Mouse (Mus musculus): ENCODE measurements around the gene Nlgn1. TPM values are rescaled to one million over a fixed set of nuclear protein-coding genes. Genes with fewer than 3 reads are reported as not detected.

The Nlgn1 gene
- polyA plus RNA-seq, 1 experiment, result not detected

DNA sequence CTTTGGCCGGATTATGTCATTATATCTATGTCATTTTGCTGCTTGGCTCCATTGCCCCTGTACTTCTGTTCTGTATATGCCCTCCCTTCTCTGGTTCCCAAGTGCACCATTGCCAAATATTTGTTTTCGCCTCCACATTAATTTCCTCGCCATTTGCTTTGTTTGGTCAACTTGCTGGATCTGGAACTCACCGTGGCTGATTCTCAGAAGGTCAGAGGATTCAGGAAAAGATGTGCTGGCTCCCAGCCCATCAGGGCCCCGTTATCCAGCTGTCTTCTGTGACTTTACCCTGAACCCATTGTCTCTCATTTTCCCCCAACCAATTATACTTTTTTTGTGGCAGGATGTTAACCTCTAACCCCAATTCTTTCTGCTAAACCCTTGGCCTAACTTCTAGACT, 158.0 kb downstream of the Nlgn1 start:
- 64% methylated on average over 5 of the region's 5 CpGs for WGBS
- DNase-seq (ENCODE audit: low read depth in 1 of 2, low spot score in 2 of 2), result no peak
- H3K27ac ChIP-seq (ENCODE audit: insufficient read depth, low read length), result no peak overlapping the region
- H3K27me3 ChIP-seq (ENCODE audit: control insufficient read depth, insufficient read depth, low read length), result no peaks in the 10 kb centered on the region
- TF ChIP-seq POLR2A (IDR thresholded peaks at IDR 0.05; ENCODE audit: low read depth, low read length) (no peak), CTCF (IDR thresholded peaks at IDR 0.05; ENCODE audit: extremely low read depth, insufficient read depth, insufficient read length, insufficient replicate concordance) (no peak)
- H3K4me1 ChIP-seq (ENCODE audit: control insufficient read depth, insufficient read depth, insufficient read length), result no peaks in the 10 kb centered on the region
- no peak overlapping the region for H3K4me3 ChIP-seq (ENCODE audit: extremely low read depth, insufficient read depth, insufficient read length)
- no peaks in the 10 kb centered on the region for H3K36me3 ChIP-seq (ENCODE audit: control insufficient read depth, insufficient read depth, low read length)

DNA sequence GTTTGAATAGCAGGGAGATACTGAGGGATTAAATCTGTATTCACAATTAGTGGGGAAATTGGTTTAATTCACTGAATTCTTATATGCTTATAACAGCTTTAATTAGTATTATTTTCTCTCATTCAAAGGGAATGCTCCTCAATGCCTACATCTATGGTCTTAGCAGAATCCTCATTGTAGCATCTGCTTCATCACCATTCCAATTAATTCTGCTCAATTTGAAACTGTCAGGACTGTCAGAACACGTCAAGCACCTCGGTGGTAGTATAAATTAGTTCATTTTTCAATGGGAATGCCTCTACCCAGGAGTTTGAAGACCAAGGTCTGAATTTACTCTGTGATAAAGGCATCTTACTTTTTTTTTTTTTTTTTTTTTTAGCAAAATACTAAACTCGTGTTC, 158.6 kb downstream of the Nlgn1 start:
- Histone ChIP-seq H3K4me1 (ENCODE audit: control insufficient read depth, insufficient read depth, insufficient read length) (no peaks in the 10 kb centered on the region), H3K36me3 (ENCODE audit: control insufficient read depth, insufficient read depth, low read length) (no peaks in the 10 kb centered on the region), H3K27ac (ENCODE audit: insufficient read depth, low read length) (no peak overlapping the region), H3K4me3 (ENCODE audit: extremely low read depth, insufficient read depth, insufficient read length) (no peak overlapping the region), H3K27me3 (ENCODE audit: control insufficient read depth, insufficient read depth, low read length) (no peaks in the 10 kb centered on the region)
- WGBS, result 80% methylated on average over 3 of the region's 3 CpGs
- TF ChIP-seq POLR2A (IDR thresholded peaks at IDR 0.05; ENCODE audit: low read depth, low read length), result no peak
- TF ChIP-seq CTCF (IDR thresholded peaks at IDR 0.05; ENCODE audit: extremely low read depth, insufficient read depth, insufficient read length, insufficient replicate concordance), result no peak
- DNase-seq (ENCODE audit: low read depth in 1 of 2, low spot score in 2 of 2), result no peak

DNA sequence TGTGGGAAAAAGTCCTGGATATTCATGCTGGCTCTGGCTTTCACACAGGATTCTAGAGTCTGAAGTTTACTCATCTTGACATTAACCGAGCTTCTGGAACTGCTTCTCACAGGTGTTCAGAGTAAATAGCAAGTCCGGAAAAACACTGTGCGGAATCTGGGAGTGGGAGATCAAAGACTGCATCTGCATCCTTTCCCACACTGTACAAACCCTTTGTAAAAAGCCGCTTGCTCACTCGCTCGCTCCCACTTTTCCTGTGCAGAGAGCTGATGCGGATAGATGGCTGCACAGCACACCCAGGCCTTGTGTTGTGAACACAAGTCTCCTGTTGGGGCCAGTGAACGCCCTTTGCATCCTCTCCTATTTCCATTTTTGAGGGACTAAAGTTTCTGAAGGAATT, 165.5 kb downstream of the Nlgn1 start:
- no peak overlapping the region for H3K4me3 ChIP-seq (ENCODE audit: extremely low read depth, insufficient read depth, insufficient read length)
- H3K27me3 ChIP-seq (ENCODE audit: control insufficient read depth, insufficient read depth, low read length), result no peaks in the 10 kb centered on the region
- no peaks in the 10 kb centered on the region for H3K4me1 ChIP-seq (ENCODE audit: control insufficient read depth, insufficient read depth, insufficient read length)
- no peaks in the 10 kb centered on the region for H3K36me3 ChIP-seq (ENCODE audit: control insufficient read depth, insufficient read depth, low read length)
- no peak overlapping the region for H3K27ac ChIP-seq (ENCODE audit: insufficient read depth, low read length)
- no peak for TF ChIP-seq CTCF (IDR thresholded peaks at IDR 0.05; ENCODE audit: extremely low read depth, insufficient read depth, insufficient read length, insufficient replicate concordance)
- TF ChIP-seq POLR2A (IDR thresholded peaks at IDR 0.05; ENCODE audit: low read depth, low read length), result no peak
- DNase-seq (ENCODE audit: low read depth in 1 of 2, low spot score in 2 of 2), result no peak
- WGBS, result 87% methylated on average over 8 of the region's 8 CpGs

DNA sequence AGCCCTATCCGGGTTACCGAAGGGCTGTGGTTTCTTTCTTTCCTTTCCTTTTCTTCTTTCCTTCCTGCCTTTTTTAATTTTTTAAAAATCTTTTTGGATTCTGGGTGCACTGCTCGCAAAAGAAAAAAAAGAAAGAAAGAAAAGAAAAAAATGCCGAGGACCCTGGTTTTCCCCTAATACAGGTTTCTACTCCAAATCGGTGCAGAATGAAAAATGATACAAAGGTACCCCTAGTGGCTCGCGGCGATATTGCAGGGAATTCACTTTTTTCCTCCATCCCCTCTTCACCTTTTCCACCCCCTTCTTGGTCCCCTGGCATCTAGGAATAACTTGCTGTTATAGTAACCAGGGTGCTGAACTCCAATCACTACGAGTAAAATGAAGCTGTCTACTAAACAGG, 178.5 kb downstream of the Nlgn1 start:
- H3K4me3 ChIP-seq (ENCODE audit: extremely low read depth, insufficient read depth, insufficient read length), result no peak overlapping the region
- no peaks in the 10 kb centered on the region for H3K4me1 ChIP-seq (ENCODE audit: control insufficient read depth, insufficient read depth, insufficient read length)
- no peaks in the 10 kb centered on the region for H3K36me3 ChIP-seq (ENCODE audit: control insufficient read depth, insufficient read depth, low read length)
- DNase-seq (ENCODE audit: low read depth in 1 of 2, low spot score in 2 of 2), result no peak
- no peak for TF ChIP-seq CTCF (IDR thresholded peaks at IDR 0.05; ENCODE audit: extremely low read depth, insufficient read depth, insufficient read length, insufficient replicate concordance)
- no peak for TF ChIP-seq POLR2A (IDR thresholded peaks at IDR 0.05; ENCODE audit: low read depth, low read length)
- 8% methylated on average over 9 of the region's 9 CpGs for WGBS
- no peak overlapping the region for H3K27ac ChIP-seq (ENCODE audit: insufficient read depth, low read length)
- no peaks in the 10 kb centered on the region for H3K27me3 ChIP-seq (ENCODE audit: control insufficient read depth, insufficient read depth, low read length)

DNA sequence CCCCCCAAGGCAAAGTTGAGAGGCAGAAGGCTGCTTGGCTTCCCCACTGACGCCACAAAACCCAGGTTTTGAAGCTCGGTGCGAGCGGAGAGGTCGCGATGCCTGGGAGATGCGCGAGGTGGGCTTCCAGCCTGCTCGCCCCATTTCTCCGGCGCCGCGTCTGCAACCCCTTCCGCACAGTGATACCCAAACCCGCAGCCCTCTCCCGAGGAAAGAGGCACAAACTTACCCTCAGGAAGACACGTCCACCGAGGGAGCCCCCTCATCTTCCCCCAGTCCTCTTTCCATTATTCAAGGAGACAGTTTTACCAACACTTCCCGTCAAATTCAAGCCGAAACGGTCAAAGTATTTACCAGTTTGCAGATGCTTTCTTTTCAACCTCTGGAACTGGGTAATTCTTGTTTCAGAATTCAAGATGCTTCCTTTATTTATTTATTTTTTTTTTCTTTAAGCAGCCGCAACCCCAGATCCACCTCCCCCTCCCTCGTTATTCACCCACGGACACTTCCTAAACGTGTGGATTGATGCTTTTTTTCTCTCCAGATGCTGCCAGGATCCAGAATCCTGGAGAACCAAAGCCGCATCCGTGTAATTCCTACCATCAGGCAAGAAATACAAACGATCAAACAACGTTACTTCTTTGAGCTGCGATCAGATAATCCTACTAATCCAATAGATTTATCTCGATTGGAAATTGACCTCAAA, 179.1 kb downstream of the Nlgn1 start:
- no peak overlapping the region; the same call in 1 of the 2 replicates for H3K4me3 ChIP-seq (ENCODE audit: extremely low read depth, insufficient read depth, insufficient read length)
- DNase-seq (ENCODE audit: low read depth in 1 of 2, low spot score in 2 of 2), result no peak
- no peak overlapping the region for H3K27ac ChIP-seq (ENCODE audit: insufficient read depth, low read length)
- no peaks in the 10 kb centered on the region for H3K27me3 ChIP-seq (ENCODE audit: control insufficient read depth, insufficient read depth, low read length)
- H3K36me3 ChIP-seq (ENCODE audit: control insufficient read depth, insufficient read depth, low read length), result no peaks in the 10 kb centered on the region
- TF ChIP-seq CTCF (IDR thresholded peaks at IDR 0.05; ENCODE audit: extremely low read depth, insufficient read depth, insufficient read length, insufficient replicate concordance) (no peak), POLR2A (IDR thresholded peaks at IDR 0.05; ENCODE audit: low read depth, low read length) (no peak)
- no peaks in the 10 kb centered on the region for H3K4me1 ChIP-seq (ENCODE audit: control insufficient read depth, insufficient read depth, insufficient read length)
- WGBS, result 8% methylated on average over 31 of the region's 31 CpGs

DNA sequence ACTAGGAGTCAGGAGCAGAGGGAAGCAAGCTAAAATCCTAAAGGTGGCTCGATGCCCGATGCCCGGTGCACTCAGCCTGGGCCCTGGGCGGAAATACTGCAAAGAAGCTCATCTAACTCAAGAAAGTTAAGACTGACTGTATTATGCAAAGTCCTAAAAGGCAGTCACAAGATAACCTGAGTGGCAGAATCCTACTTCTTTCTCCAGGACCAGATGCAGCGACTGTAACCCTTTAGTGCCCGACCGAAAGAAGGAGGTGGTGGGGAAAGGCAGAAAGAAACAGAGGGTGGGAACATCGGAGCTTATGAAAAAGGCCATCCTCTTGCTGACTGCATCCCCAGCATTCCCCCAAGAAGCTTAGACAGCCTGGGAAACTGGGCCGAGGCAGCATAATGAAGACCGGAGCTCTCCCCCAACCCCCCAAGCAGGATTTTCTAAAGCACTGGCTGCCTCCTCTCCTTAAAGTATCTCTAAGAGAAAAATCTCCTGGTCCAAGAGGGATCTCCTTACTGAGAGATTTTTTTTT, 179.7 kb downstream of the Nlgn1 start:
- H3K36me3 ChIP-seq (ENCODE audit: control insufficient read depth, insufficient read depth, low read length), result no peaks in the 10 kb centered on the region
- DNase-seq (ENCODE audit: low read depth in 1 of 2, low spot score in 2 of 2), result no peak
- no peaks in the 10 kb centered on the region for H3K27me3 ChIP-seq (ENCODE audit: control insufficient read depth, insufficient read depth, low read length)
- no peak overlapping the region for H3K4me3 ChIP-seq (ENCODE audit: extremely low read depth, insufficient read depth, insufficient read length)
- H3K4me1 ChIP-seq (ENCODE audit: control insufficient read depth, insufficient read depth, insufficient read length), result no peaks in the 10 kb centered on the region
- 10% methylated on average over 10 of the region's 10 CpGs for WGBS
- H3K27ac ChIP-seq (ENCODE audit: insufficient read depth, low read length), result no peak overlapping the region
- TF ChIP-seq POLR2A (IDR thresholded peaks at IDR 0.05; ENCODE audit: low read depth, low read length), result no peak
- no peak for TF ChIP-seq CTCF (IDR thresholded peaks at IDR 0.05; ENCODE audit: extremely low read depth, insufficient read depth, insufficient read length, insufficient replicate concordance)

DNA sequence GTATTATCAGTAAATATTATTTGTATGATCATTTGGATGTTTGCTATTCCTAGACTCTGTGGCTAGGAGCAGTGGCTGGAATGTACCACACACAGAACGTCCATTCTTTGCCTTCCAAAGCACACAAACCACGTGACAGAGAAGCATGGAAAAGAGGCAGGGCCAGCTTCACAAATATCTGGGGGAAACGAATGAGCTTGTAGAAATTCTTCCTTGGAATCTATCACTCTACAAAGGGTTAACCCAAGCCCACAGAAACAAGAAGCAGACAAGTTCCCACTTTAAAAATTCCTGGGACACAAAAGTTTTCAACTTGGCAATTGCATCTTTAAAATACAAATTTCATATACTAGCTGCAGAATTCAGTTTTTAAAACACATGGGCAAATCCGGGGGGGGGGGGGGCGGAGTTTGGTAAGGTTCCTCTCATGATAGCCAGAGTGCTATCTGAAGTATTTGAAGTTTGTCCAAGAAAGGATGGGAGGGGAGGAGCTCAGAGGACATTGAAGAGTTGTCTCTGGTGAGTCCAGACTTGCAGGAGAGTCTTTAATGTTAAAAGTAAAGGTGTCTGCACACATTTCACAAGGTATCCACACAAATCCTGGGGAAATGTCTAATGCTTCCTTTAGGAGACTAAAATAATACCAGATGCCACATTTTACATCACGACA, 180.8 kb downstream of the Nlgn1 start:
- 60% methylated on average over 6 of the region's 6 CpGs for WGBS
- Histone ChIP-seq H3K36me3 (ENCODE audit: control insufficient read depth, insufficient read depth, low read length) (no peaks in the 10 kb centered on the region), H3K4me1 (ENCODE audit: control insufficient read depth, insufficient read depth, insufficient read length) (no peaks in the 10 kb centered on the region), H3K4me3 (ENCODE audit: extremely low read depth, insufficient read depth, insufficient read length) (no peak overlapping the region), H3K27ac (ENCODE audit: insufficient read depth, low read length) (no peak overlapping the region), H3K27me3 (ENCODE audit: control insufficient read depth, insufficient read depth, low read length) (no peaks in the 10 kb centered on the region)
- TF ChIP-seq CTCF (IDR thresholded peaks at IDR 0.05; ENCODE audit: extremely low read depth, insufficient read depth, insufficient read length, insufficient replicate concordance) (no peak), POLR2A (IDR thresholded peaks at IDR 0.05; ENCODE audit: low read depth, low read length) (no peak)
- DNase-seq (ENCODE audit: low read depth in 1 of 2, low spot score in 2 of 2), result no peak
